Mouse (Mus musculus) hindbrain, embryonic 11.5 days (tissue): ENCODE results near the gene Apoc2. TPM values are rescaled to one million over a fixed set of nuclear protein-coding genes. Genes with fewer than 3 reads are reported as not detected.
"Not testable (repeated sequence)": the region's sequence is repeated elsewhere in the genome, so short reads cannot be mapped to it uniquely, and the experiment has no call there.

Experiments used
- ATAC-seq: fragments of 200-750 bp; cut with Nextera tagmentation; 2 replicates; pipeline ENCODE4 v1.8.0; 2017; ENCODE audit warnings: mild to moderate bottlenecking, moderate TSS enrichment, moderate library complexity; ENCODE audit not compliant: low FRiP score
- DNase-seq: peaks from one replicate; pipeline ENCODE4 v3.0.0-alpha.2; 2015; ENCODE audit warnings: low spot score
- H3K27ac ChIP-seq: fragments of 300-500 bp; sonication (generic); 2 replicates; pipeline ENCODE4 v1.5.1; 2014; ENCODE audit warnings: mild to moderate bottlenecking, low read depth, low read length
- H3K27me3 ChIP-seq: fragments of 300-500 bp; sonication (generic); 2 replicates; pipeline ENCODE4 v1.6.1; 2014; ENCODE audit warnings: mild to moderate bottlenecking, low read length, moderate library complexity, mixed read lengths; ENCODE audit not compliant: control insufficient read depth, insufficient read depth
- H3K36me3 ChIP-seq: fragments of 300-500 bp; sonication (generic); 2 replicates; pipeline ENCODE4 v1.6.1; 2014; ENCODE audit warnings: mild to moderate bottlenecking, low read length, moderate library complexity, mixed read lengths; ENCODE audit not compliant: control insufficient read depth, insufficient read depth
- H3K4me1 ChIP-seq: fragments of 300-500 bp; sonication (generic); replicated peaks from 2 replicates; pipeline ENCODE4 v1.6.1; 2014; ENCODE audit warnings: low read length, mixed read lengths; ENCODE audit not compliant: control insufficient read depth, insufficient read depth
- H3K4me2 ChIP-seq: fragments of 300-500 bp; sonication (generic); replicated peaks from 2 replicates; pipeline ENCODE4 v1.6.1; 2014; ENCODE audit warnings: mild to moderate bottlenecking, low read depth, low read length
- H3K4me3 ChIP-seq: fragments of 300-500 bp; sonication (generic); 2 replicates; pipeline ENCODE4 v1.5.1; 2014; ENCODE audit warnings: low read depth, low read length
- H3K9ac ChIP-seq: fragments of 300-500 bp; sonication (generic); 2 replicates; pipeline ENCODE4 v1.6.1; 2014; ENCODE audit warnings: low read depth, low read length
- H3K9me3 ChIP-seq: fragments of 300-500 bp; sonication (generic); 2 replicates; pipeline ENCODE4 v1.6.1; 2016; ENCODE audit warnings: low read length; ENCODE audit not compliant: control insufficient read depth
- WGBS: fragments of 180-500 bp; shearing (Covaris S2); extraction: QIAGEN DNeasy Blood & Tissue Kit; methylation state at CpG from one replicate; pipeline ENCODE4 v1.1.7; 2014; 5-methylcytosine and 5-hydroxymethylcytosine counted together
- polyA plus RNA-seq: library from polyadenylated mRNA; unstranded; fragments of >200 nt; fragmentation: Nextera tagmentation; extraction: Ambion mirVana; gene quantifications from 2 replicates; pipeline ENCODE4 v1.2.1, GENCODE M21; 2014

Gene Apoc2
- polyA plus RNA-seq, 1 experiment from 2014 or later: not detected

DNA sequence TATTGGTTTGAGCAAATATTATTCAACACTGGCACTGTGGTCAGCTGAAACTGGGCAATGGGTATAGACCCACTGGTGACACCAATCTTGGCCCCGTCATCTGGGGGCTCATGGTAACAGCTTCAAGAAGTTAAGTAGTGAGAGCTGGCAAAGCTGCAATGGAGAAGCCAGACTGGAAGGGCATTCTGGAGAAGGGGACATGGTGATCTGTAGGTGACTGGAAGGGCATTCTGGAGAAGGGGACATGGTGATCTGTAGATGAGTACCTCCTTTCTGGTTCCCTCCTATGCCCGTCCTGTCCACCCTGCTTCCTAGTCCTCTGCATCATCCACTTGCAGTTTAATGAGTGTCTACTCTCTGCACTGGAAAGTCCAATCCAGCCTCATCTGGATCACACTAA lies 10.9 kb upstream of the Apoc2 start:
- WGBS: 83% methylated on average over 2 of the region's 2 CpGs
- H3K4me3 ChIP-seq: no peak overlapping the region
- no peak overlapping the region for H3K9ac ChIP-seq
- no peak for DNase-seq
- ATAC-seq: no peak
- H3K9me3 ChIP-seq: no peaks in the 10 kb centered on the region
- no peaks in the 10 kb centered on the region for H3K27me3 ChIP-seq
- no peaks in the 10 kb centered on the region; the same call in 1 of the 2 replicates for H3K4me1 ChIP-seq
- no peak overlapping the region for H3K4me2 ChIP-seq
- no peaks in the 10 kb centered on the region for H3K36me3 ChIP-seq
- H3K27ac ChIP-seq: no peak overlapping the region

DNA sequence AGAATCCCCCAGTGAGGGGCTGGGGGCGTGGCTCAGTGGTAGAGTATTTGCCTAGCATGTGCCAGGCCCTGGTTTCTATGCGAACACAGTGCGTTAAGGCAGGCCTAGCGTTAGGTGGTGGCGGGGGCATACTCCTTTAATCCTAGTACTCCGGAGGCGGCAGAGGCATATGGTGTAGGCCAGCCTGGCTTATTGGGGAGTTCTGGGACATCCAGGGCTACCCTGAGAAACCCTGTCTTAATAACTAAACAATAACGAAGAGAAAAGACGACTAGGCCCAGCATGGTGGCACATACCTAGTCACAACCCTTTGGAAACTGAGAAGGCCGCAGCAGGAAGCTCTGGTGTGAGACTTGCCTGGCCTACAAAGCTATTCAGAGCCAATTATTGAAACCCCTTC lies 10.4 kb upstream of the Apoc2 start:
- no peaks in the 10 kb centered on the region for H3K4me1 ChIP-seq
- H3K9ac ChIP-seq: no peak overlapping the region
- DNase-seq (no peak), ATAC-seq (no peak)
- no peak overlapping the region for H3K4me3 ChIP-seq
- no peaks in the 10 kb centered on the region for H3K9me3 ChIP-seq
- no peak overlapping the region for H3K27ac ChIP-seq
- H3K4me2 ChIP-seq: no peak overlapping the region
- H3K27me3 ChIP-seq: no peaks in the 10 kb centered on the region
- no peaks in the 10 kb centered on the region for H3K36me3 ChIP-seq
- WGBS: 92% methylated on average over 10 of the region's 10 CpGs

GRCm38 (mm10) chr7:19686927-19687583 lies 9.3 kb upstream of the Apoc2 start:
- H3K9ac ChIP-seq, H3K4me1 ChIP-seq, DNase-seq, H3K36me3 ChIP-seq, H3K27me3 ChIP-seq, H3K27ac ChIP-seq, H3K4me2 ChIP-seq, H3K9me3 ChIP-seq, ATAC-seq, H3K4me3 ChIP-seq: not testable (repeated sequence)
- 77% methylated on average over 8 of the region's 8 CpGs for WGBS

GRCm38 (mm10) chr7:19686521-19686920 lies 8.8 kb upstream of the Apoc2 start:
- no peak for DNase-seq
- Histone ChIP-seq H3K4me1 (no peaks in the 10 kb centered on the region), H3K9me3 (no peaks in the 10 kb centered on the region), H3K27ac (no peak overlapping the region), H3K9ac (no peak overlapping the region), H3K4me2 (no peak overlapping the region), H3K36me3 (no peaks in the 10 kb centered on the region), H3K4me3 (no peak overlapping the region), H3K27me3 (no peaks in the 10 kb centered on the region)
- 90% methylated on average over 6 of the region's 6 CpGs for WGBS
- no peak for ATAC-seq

GRCm38 (mm10) chr7:19685374-19685773 lies 7.6 kb upstream of the Apoc2 start:
- H3K27me3 ChIP-seq: no peaks in the 10 kb centered on the region
- H3K4me2 ChIP-seq: no peak overlapping the region
- no peak overlapping the region for H3K9ac ChIP-seq
- no peaks in the 10 kb centered on the region for H3K4me1 ChIP-seq
- ATAC-seq (no peak), DNase-seq (no peak)
- no peak overlapping the region for H3K4me3 ChIP-seq
- H3K9me3 ChIP-seq: no peaks in the 10 kb centered on the region
- H3K27ac ChIP-seq: no peak overlapping the region
- no peaks in the 10 kb centered on the region for H3K36me3 ChIP-seq
- WGBS: 63% methylated on average over 4 of the region's 4 CpGs

- Histone ChIP-seq H3K27ac (no peak overlapping the region), H3K36me3 (no peaks in the 10 kb centered on the region), H3K27me3 (no peaks in the 10 kb centered on the region), H3K9ac (no peak overlapping the region), H3K4me1 (no peaks in the 10 kb centered on the region), H3K4me3 (no peak overlapping the region), H3K9me3 (no peaks in the 10 kb centered on the region), H3K4me2 (no peak overlapping the region)
- no peak for DNase-seq
- no peak for ATAC-seq
- 83% methylated on average over 6 of the region's 6 CpGs for WGBS
These were observed 6.0 kb upstream of the Apoc2 start for GRCm38 (mm10) chr7:19683771-19684201.

DNA sequence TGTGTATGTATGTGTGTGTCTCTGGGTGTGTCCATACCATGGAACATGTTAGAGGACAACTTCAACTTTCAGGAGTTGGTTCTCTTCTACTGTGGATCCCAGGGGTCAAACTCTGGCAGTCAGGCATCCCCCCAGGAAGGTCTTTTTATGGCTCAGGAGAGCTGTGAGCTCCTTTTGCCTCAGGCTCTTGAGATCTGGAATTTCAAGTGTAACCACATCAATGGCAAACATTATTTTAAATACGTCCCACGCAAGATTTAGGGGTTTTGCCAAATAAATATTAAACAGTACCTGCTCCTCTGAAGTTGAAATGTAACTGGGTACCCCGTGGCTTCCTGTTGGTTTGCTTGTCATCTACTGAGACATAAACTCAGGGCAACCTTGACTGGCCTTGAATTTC lies 5.2 kb upstream of the Apoc2 start:
- no peak overlapping the region for H3K9ac ChIP-seq
- no peaks in the 10 kb centered on the region for H3K9me3 ChIP-seq
- H3K36me3 ChIP-seq: no peaks in the 10 kb centered on the region
- H3K27ac ChIP-seq: no peak overlapping the region
- H3K4me3 ChIP-seq: no peak overlapping the region
- no peak overlapping the region for H3K4me2 ChIP-seq
- WGBS: 87% methylated on average over 3 of the region's 3 CpGs
- H3K27me3 ChIP-seq: no peaks in the 10 kb centered on the region
- no peak for ATAC-seq
- no peak for DNase-seq
- H3K4me1 ChIP-seq: no peaks in the 10 kb centered on the region

- H3K9ac ChIP-seq: no peak within 1 kb of the TSS
- H3K4me3 ChIP-seq: no peak within 1 kb of the TSS
- no peaks in the 10 kb centered on the region for H3K27me3 ChIP-seq
- 72% methylated on average over 8 of the region's 8 CpGs for WGBS
- no peak within 1 kb of the TSS for H3K4me2 ChIP-seq
- no peaks in the 10 kb centered on the region for H3K4me1 ChIP-seq
- ATAC-seq: no peak
- no peak within 1 kb of the TSS for H3K27ac ChIP-seq
- no peaks in the 10 kb centered on the region for H3K36me3 ChIP-seq
- no peak for DNase-seq
- H3K9me3 ChIP-seq: no peaks in the 10 kb centered on the region
These were observed 3.5 kb upstream of the Apoc2 start, which contains the start of the genes Gm44805 and Apoc4 for GRCm38 (mm10) chr7:19681202-19681694. TSS of gene Gm44805 (minus strand) at chr7:19681423. TSS of gene Apoc4 (minus strand) at chr7:19681479.

GRCm38 (mm10) chr7:19680702-19681101 lies 3.0 kb upstream of the Apoc2 start:
- Histone ChIP-seq H3K4me1 (no peaks in the 10 kb centered on the region), H3K9me3 (no peaks in the 10 kb centered on the region), H3K36me3 (no peaks in the 10 kb centered on the region), H3K9ac (no peak overlapping the region), H3K4me3 (no peak overlapping the region), H3K4me2 (no peak overlapping the region), H3K27ac (no peak overlapping the region), H3K27me3 (no peaks in the 10 kb centered on the region)
- DNase-seq (no peak), ATAC-seq (no peak)
- 80% methylated on average over 2 of the region's 2 CpGs for WGBS
